Mouse (Mus musculus): ENCODE results near the gene Gpr173. TPM values are rescaled to one million over a fixed set of nuclear protein-coding genes. Genes with fewer than 3 reads are reported as not detected.

Gene Gpr173
- total and polyA plus RNA-seq, 3 experiments: 0.05 TPM; not detected in 2

DNA sequence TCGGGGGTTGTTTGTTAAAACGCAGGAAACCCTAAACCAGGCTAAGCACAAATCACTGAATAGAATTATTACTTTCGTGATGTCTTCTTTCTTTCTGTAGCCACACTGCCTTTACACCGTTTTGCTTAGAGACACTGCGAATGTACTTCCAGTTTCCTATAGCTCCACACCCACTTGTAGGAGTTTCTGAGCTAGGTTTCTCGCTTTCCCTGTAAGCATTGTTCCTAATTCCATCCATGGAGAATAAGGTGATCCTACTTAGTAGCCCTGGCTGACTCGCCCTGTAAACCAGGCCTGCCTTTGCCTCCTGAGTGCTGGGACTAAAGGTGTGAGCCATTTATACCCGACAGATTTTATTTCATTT is 40.8 kb downstream of the Gpr173 start:
- no peak for DNase-seq (ENCODE audit: low spot score)
- no peak for ATAC-seq (ENCODE audit: extremely low read depth, insufficient number of reproducible peaks, low FRiP score, poor library complexity, severe bottlenecking)
- no peaks in the 10 kb centered on the region for H3K36me3 ChIP-seq (replicated peaks)
- peak overlapping the region; percentile 72; the same call in 1 of the 2 replicates for H3K4me3 ChIP-seq (ENCODE audit: low read depth, low read length)
- TF ChIP-seq GATA2 (IDR thresholded peaks at IDR 0.05; ENCODE audit: borderline replicate concordance, low read depth, low read length) (no peak), CTCF (IDR thresholded peaks at IDR 0.05; ENCODE audit: low read depth, low read length) (no peak), POLR2AphosphoS5 (IDR thresholded peaks at IDR 0.05; ENCODE audit: insufficient replicate concordance, low read depth, low read length) (no peak), GATA1 (IDR thresholded peaks at IDR 0.05; ENCODE audit: borderline replicate concordance, low read length) (no peak), TAL1 (conservative IDR thresholded peaks at IDR 0.05; ENCODE audit: low read depth, low read length) (no peak)
- no peaks in the 10 kb centered on the region for H3K9me3 ChIP-seq (replicated peaks)
- peaks cover 6% of the 10 kb centered on the region; the same call in 1 of the 2 replicates for H3K4me1 ChIP-seq (ENCODE audit: insufficient read depth, low read depth, low read length)
- H3K27me3 ChIP-seq (ENCODE audit: insufficient read depth, low read length): no peaks in the 10 kb centered on the region

DNA sequence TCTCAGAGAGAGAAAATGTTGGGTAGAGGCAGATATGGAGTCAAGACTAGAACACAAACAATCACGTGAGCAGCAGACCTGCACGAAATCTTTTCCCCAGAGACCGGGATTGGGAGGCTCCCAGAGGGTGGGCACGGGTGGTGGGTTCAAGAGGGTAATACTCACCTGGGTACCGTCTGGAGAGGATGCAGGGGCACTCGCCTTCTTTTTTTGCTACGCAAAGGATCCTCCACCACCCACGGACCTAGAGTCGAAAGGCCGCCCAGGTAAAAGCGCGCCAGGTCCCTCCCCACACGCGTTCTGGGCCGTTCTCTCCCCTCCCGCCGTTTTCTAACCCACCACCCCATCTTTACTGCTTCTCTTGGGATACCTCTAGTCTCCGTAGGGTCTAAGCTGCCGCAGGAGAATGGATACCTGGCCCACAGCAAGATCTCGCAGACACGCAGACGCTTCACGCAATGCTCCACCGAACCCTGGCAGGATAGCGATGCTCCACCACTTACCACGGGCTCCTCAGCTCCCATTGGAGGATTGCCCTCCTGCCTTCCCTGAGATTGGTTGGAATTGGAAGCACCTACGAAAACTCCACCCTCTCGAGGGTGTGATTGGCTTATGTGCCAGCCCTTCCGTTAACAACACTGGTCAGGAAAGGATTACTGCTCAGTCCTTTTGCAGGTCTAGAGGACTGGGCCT is 41.4 kb downstream of the Gpr173 start, which contains the start of gene Kantr:
Kantr (minus strand) TSS at position 500 of the 693 bp plus-strand sequence.
- ATAC-seq (ENCODE audit: extremely low read depth, insufficient number of reproducible peaks, low FRiP score, poor library complexity, severe bottlenecking) (peak; percentile 98), DNase-seq (ENCODE audit: low spot score) (peak; percentile 65)
- H3K4me3 ChIP-seq (ENCODE audit: low read depth, low read length): peak within 1 kb of the TSS; percentile 72

DNA sequence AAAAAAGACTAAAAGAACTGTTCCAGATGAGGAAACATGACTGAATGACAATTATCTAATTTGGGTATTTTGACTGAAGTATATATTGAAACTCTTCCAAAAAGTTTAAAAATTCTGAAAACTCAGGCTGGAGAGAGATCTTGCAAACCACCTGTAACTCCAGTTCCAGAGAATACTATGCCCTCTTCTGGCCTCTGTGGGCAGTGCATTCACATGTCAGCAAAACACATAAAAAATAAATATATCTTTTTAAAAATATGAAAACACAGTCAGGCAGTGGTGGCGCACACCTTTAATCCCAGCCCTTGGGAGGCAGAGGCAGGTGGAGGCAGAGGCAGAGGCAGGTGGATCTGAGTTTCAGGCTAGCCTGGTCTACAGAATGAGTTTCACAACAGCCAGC is 44.9 kb downstream of the Gpr173 start:
- TF ChIP-seq GATA1 (IDR thresholded peaks at IDR 0.05; ENCODE audit: borderline replicate concordance, low read length) (no peak), TAL1 (conservative IDR thresholded peaks at IDR 0.05; ENCODE audit: low read depth, low read length) (no peak), GATA2 (IDR thresholded peaks at IDR 0.05; ENCODE audit: borderline replicate concordance, low read depth, low read length) (no peak), CTCF (IDR thresholded peaks at IDR 0.05; ENCODE audit: low read depth, low read length) (no peak), POLR2AphosphoS5 (IDR thresholded peaks at IDR 0.05; ENCODE audit: insufficient replicate concordance, low read depth, low read length) (no peak)
- DNase-seq (ENCODE audit: low spot score): no peak
- no peak for ATAC-seq (ENCODE audit: extremely low read depth, insufficient number of reproducible peaks, low FRiP score, poor library complexity, severe bottlenecking)
- Histone ChIP-seq H3K9me3 (replicated peaks) (no peaks in the 10 kb centered on the region), H3K27me3 (ENCODE audit: insufficient read depth, low read length) (no peaks in the 10 kb centered on the region), H3K4me3 (ENCODE audit: low read depth, low read length) (no peak overlapping the region), H3K4me1 (ENCODE audit: insufficient read depth, low read depth, low read length) (peaks cover 13% of the 10 kb centered on the region), H3K36me3 (replicated peaks) (peaks cover 11% of the 10 kb centered on the region)

More for the DNA sequence above, 41.4 kb downstream of the Gpr173 start, which contains the start of gene Kantr:
- Histone ChIP-seq H3K9me3 (replicated peaks) (no peaks in the 10 kb centered on the region), H3K27me3 (ENCODE audit: insufficient read depth, low read length) (no peaks in the 10 kb centered on the region), H3K4me1 (ENCODE audit: insufficient read depth, low read depth, low read length) (peaks cover 6% of the 10 kb centered on the region; the same call in 1 of the 2 replicates), H3K36me3 (replicated peaks) (no peaks in the 10 kb centered on the region)
- no peak for TF ChIP-seq GATA1 (IDR thresholded peaks at IDR 0.05; ENCODE audit: borderline replicate concordance, low read length)
- TF ChIP-seq GATA2 (IDR thresholded peaks at IDR 0.05; ENCODE audit: borderline replicate concordance, low read depth, low read length): no peak
- TF ChIP-seq TAL1 (conservative IDR thresholded peaks at IDR 0.05; ENCODE audit: low read depth, low read length): no peak
- TF ChIP-seq CTCF (IDR thresholded peaks at IDR 0.05; ENCODE audit: low read depth, low read length): no peak
- TF ChIP-seq POLR2AphosphoS5 (IDR thresholded peaks at IDR 0.05; ENCODE audit: insufficient replicate concordance, low read depth, low read length): no peak

DNA sequence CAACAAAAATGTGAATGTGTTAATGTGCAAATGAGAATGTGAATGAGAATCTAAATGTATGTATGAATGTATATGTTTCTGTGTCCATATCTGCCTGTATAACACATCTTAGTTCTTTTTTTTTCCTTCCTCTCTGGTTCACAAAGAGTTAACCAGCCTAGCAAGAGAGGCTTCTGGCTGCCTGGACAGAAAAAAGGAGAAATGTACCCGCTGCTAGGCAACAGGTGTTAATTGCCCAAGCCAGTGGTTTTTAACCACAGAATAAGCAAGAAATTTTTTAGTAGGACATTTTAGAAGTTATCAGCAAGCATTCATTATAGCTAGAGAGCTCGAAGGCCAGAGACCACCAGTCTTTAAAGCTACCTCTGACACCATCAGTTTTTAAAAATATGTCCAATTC is 45.7 kb downstream of the Gpr173 start:
- H3K36me3 ChIP-seq (replicated peaks): peaks cover 11% of the 10 kb centered on the region
- TF ChIP-seq TAL1 (conservative IDR thresholded peaks at IDR 0.05; ENCODE audit: low read depth, low read length) (no peak), CTCF (IDR thresholded peaks at IDR 0.05; ENCODE audit: low read depth, low read length) (no peak), GATA2 (IDR thresholded peaks at IDR 0.05; ENCODE audit: borderline replicate concordance, low read depth, low read length) (no peak), POLR2AphosphoS5 (IDR thresholded peaks at IDR 0.05; ENCODE audit: insufficient replicate concordance, low read depth, low read length) (no peak), GATA1 (IDR thresholded peaks at IDR 0.05; ENCODE audit: borderline replicate concordance, low read length) (no peak)
- ATAC-seq (ENCODE audit: extremely low read depth, insufficient number of reproducible peaks, low FRiP score, poor library complexity, severe bottlenecking) (no peak), DNase-seq (ENCODE audit: low spot score) (no peak)
- H3K27me3 ChIP-seq (ENCODE audit: insufficient read depth, low read length): no peaks in the 10 kb centered on the region
- H3K4me1 ChIP-seq (ENCODE audit: insufficient read depth, low read depth, low read length): peaks cover 11% of the 10 kb centered on the region
- H3K9me3 ChIP-seq (replicated peaks): no peaks in the 10 kb centered on the region
- H3K4me3 ChIP-seq (ENCODE audit: low read depth, low read length): no peak overlapping the region

DNA sequence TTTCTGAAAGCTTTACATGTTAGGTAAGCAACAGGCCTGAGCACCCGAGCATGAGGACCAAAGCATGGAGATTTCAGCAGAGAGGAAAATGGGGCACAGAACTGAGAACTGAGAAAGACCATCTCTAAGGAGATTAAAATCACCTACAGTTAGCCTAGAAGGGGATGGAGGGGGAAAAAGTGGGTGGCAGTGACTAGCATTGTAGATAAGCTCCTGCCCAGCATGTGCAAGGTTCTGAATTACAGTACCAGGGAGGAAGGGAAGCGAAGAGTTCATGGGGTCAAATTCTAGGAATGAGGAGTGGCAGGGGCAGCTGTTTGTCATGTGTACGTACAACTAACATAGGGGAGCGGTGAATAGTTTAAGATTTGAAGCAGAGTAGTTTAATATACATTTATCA is 48.0 kb downstream of the Gpr173 start:
- Histone ChIP-seq H3K4me3 (ENCODE audit: low read depth, low read length) (no peak overlapping the region), H3K9me3 (replicated peaks) (no peaks in the 10 kb centered on the region), H3K4me1 (ENCODE audit: insufficient read depth, low read depth, low read length) (peaks cover 7% of the 10 kb centered on the region), H3K27me3 (ENCODE audit: insufficient read depth, low read length) (no peaks in the 10 kb centered on the region), H3K36me3 (replicated peaks) (peaks cover 14% of the 10 kb centered on the region)
- no peak for ATAC-seq (ENCODE audit: extremely low read depth, insufficient number of reproducible peaks, low FRiP score, poor library complexity, severe bottlenecking)
- TF ChIP-seq POLR2AphosphoS5 (IDR thresholded peaks at IDR 0.05; ENCODE audit: insufficient replicate concordance, low read depth, low read length) (no peak), GATA1 (IDR thresholded peaks at IDR 0.05; ENCODE audit: borderline replicate concordance, low read length) (no peak), GATA2 (IDR thresholded peaks at IDR 0.05; ENCODE audit: borderline replicate concordance, low read depth, low read length) (no peak), TAL1 (conservative IDR thresholded peaks at IDR 0.05; ENCODE audit: low read depth, low read length) (no peak), CTCF (IDR thresholded peaks at IDR 0.05; ENCODE audit: low read depth, low read length) (no peak)
- DNase-seq (ENCODE audit: low spot score): no peak

DNA sequence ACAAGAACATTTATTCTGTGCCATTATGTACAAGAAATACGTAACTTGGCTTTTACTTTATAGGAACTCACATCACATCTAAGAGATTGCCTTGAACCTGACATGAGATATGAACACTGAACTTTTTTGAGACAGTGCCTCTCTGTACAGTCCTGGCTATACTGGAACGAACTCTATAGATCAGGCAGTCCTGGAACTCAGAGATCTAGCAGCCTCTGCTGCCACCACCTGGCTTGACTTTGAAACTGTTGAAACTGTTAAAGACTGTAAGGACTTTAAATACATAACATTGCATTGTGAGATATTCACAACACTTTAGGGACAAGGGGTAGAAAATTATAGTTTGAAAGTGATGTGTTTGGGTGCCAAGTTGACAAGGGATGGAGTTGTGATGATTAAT is 60.6 kb downstream of the Gpr173 start:
- Histone ChIP-seq H3K4me1 (ENCODE audit: insufficient read depth, low read depth, low read length) (no peaks in the 10 kb centered on the region), H3K36me3 (replicated peaks) (peaks cover 8% of the 10 kb centered on the region), H3K9me3 (replicated peaks) (no peaks in the 10 kb centered on the region), H3K27me3 (ENCODE audit: insufficient read depth, low read length) (no peaks in the 10 kb centered on the region), H3K4me3 (ENCODE audit: low read depth, low read length) (no peak overlapping the region)
- TF ChIP-seq GATA2 (IDR thresholded peaks at IDR 0.05; ENCODE audit: borderline replicate concordance, low read depth, low read length) (no peak), CTCF (IDR thresholded peaks at IDR 0.05; ENCODE audit: low read depth, low read length) (no peak), TAL1 (conservative IDR thresholded peaks at IDR 0.05; ENCODE audit: low read depth, low read length) (no peak), POLR2AphosphoS5 (IDR thresholded peaks at IDR 0.05; ENCODE audit: insufficient replicate concordance, low read depth, low read length) (no peak), GATA1 (IDR thresholded peaks at IDR 0.05; ENCODE audit: borderline replicate concordance, low read length) (no peak)
- ATAC-seq (ENCODE audit: extremely low read depth, insufficient number of reproducible peaks, low FRiP score, poor library complexity, severe bottlenecking) (peak; percentile 54; the same call in 1 of the 2 replicates), DNase-seq (ENCODE audit: low spot score) (no peak)
